Mouse (Mus musculus) intestine, embryonic 16.5 days (tissue): ENCODE results near the gene Sox12. TPM values are rescaled to one million over a fixed set of nuclear protein-coding genes. Genes with fewer than 3 reads are reported as not detected.

Experiments used
- ATAC-seq: fragments of 200-750 bp; cut with Nextera tagmentation; 2 replicates; pipeline ENCODE4 v1.8.0; 2017; ENCODE audit warnings: moderate TSS enrichment, moderate library complexity
- H3K27ac ChIP-seq: fragments of 300-500 bp; sonication (generic); 2 replicates; pipeline ENCODE4 v1.5.1; 2014; ENCODE audit warnings: mild to moderate bottlenecking, low read length
- H3K27me3 ChIP-seq: fragments of 300-500 bp; sonication (generic); replicated peaks from 2 replicates; pipeline ENCODE4 v1.6.1; 2014; ENCODE audit warnings: low read length, control low read depth, mixed read lengths; ENCODE audit not compliant: control insufficient read depth, insufficient read depth
- H3K36me3 ChIP-seq: fragments of 300-500 bp; sonication (generic); 2 replicates; pipeline ENCODE4 v1.6.1; 2014; ENCODE audit warnings: low read length, control low read depth; ENCODE audit not compliant: control insufficient read depth, insufficient read depth
- H3K4me1 ChIP-seq: fragments of 300-500 bp; sonication (generic); 2 replicates; pipeline ENCODE4 v1.6.1; 2014; ENCODE audit warnings: low read length, control low read depth, mixed read lengths; ENCODE audit not compliant: control insufficient read depth, insufficient read depth
- H3K4me2 ChIP-seq: fragments of 300-500 bp; sonication (generic); 2 replicates; pipeline ENCODE4 v1.6.1; 2014; ENCODE audit warnings: low read depth, low read length, control low read depth
- H3K4me3 ChIP-seq: fragments of 300-500 bp; sonication (generic); 2 replicates; pipeline ENCODE4 v1.5.1; 2014; ENCODE audit warnings: mild to moderate bottlenecking, low read length
- H3K9ac ChIP-seq: fragments of 300-500 bp; sonication (generic); 2 replicates; pipeline ENCODE4 v1.6.1; 2014; ENCODE audit warnings: low read depth, low read length
- H3K9me3 ChIP-seq: fragments of 300-500 bp; sonication (generic); 2 replicates; pipeline ENCODE4 v1.6.1; 2016; ENCODE audit warnings: low read length, control low read depth; ENCODE audit not compliant: control insufficient read depth
- WGBS: fragments of 180-500 bp; shearing (Covaris S2); extraction: QIAGEN DNeasy Blood & Tissue Kit; methylation state at CpG from one replicate; pipeline ENCODE4 v1.1.7; 2014; 5-methylcytosine and 5-hydroxymethylcytosine counted together
- polyA plus RNA-seq: library from polyadenylated mRNA; unstranded; fragments of >200 nt; fragmentation: Nextera tagmentation; extraction: Ambion mirVana; gene quantifications from 2 replicates; pipeline ENCODE4 v1.2.1, GENCODE M21; 2015

Sox12 gene
- polyA plus RNA-seq, 1 experiment from 2014 or later: 3.5 TPM

DNA sequence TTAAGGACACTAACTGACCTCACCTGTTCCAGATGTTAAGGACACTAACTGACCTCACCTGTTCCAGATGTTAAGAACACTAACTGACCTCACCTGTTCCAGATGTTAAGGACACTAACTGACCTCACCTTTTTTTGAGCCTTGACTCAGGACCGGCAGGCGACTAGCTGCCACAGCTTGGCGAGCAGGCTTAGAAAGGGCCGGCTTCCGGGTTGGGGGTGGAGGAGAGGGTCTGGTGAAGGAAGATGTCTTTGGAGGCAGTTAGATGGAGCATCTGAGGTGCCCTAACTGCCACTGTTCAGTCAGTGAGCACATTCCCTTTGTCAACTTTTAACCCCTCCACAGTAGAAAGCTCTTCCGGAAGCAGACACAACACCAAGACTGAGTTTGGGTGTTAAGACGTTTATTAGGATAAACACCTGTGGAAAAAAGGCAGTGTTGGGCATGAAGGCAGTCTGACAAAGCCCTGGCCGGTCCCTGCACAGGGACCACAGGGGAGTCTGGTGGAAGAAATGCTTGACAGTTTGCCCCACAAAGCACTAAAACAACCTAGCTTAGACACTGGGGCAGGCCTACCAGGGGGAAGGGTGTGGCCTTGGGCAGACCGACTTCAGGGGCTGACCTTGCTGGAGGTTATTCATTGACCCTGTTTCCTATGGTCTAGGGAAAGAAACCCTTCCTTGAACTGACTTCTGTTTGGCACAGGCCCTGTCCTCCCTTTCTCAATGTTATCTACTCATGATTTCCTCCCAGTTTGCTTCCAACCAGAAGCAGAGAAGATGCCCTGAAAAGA is 4.4 kb downstream of the Sox12 start:
- ATAC-seq: no peak
- Histone ChIP-seq H3K27ac (no peak overlapping the region), H3K9ac (no peak overlapping the region), H3K4me3 (no peak overlapping the region), H3K9me3 (no peaks in the 10 kb centered on the region), H3K4me1 (peaks cover 19% of the 10 kb centered on the region), H3K36me3 (no peaks in the 10 kb centered on the region), H3K27me3 (no peaks in the 10 kb centered on the region), H3K4me2 (no peak overlapping the region)
- WGBS: 48% methylated on average over 9 of the region's 9 CpGs

- H3K27ac ChIP-seq: no peak overlapping the region
- no peak for ATAC-seq
- no peak overlapping the region for H3K4me2 ChIP-seq
- no peak overlapping the region for H3K4me3 ChIP-seq
- H3K36me3 ChIP-seq: no peaks in the 10 kb centered on the region
- H3K9me3 ChIP-seq: no peaks in the 10 kb centered on the region
- 24% methylated on average over 3 of the region's 3 CpGs for WGBS
- no peaks in the 10 kb centered on the region for H3K27me3 ChIP-seq
- H3K9ac ChIP-seq: no peak overlapping the region
- H3K4me1 ChIP-seq: peaks cover 19% of the 10 kb centered on the region
Observed at GRCm38 (mm10) chr2:152392786-152393185, 5.1 kb downstream of the Sox12 start.

GRCm38 (mm10) chr2:152384191-152384590 is 13.7 kb downstream of the Sox12 start:
- H3K4me3 ChIP-seq: no peak overlapping the region
- no peak overlapping the region for H3K9ac ChIP-seq
- ATAC-seq: no peak
- H3K4me2 ChIP-seq: no peak overlapping the region
- no peak overlapping the region for H3K27ac ChIP-seq
- 85% methylated on average over 4 of the region's 4 CpGs for WGBS
- H3K27me3 ChIP-seq: no peaks in the 10 kb centered on the region
- H3K9me3 ChIP-seq: no peaks in the 10 kb centered on the region
- H3K4me1 ChIP-seq: no peaks in the 10 kb centered on the region
- H3K36me3 ChIP-seq: no peaks in the 10 kb centered on the region

- peak; percentile 44 for ATAC-seq
- H3K4me2 ChIP-seq: peak within 1 kb of the TSS; percentile 18; the same call in 1 of the 2 replicates
- no peaks in the 10 kb centered on the region for H3K9me3 ChIP-seq
- H3K4me1 ChIP-seq: peaks cover 4% of the 10 kb centered on the region; the same call in 1 of the 2 replicates
- no peak within 1 kb of the TSS for H3K27ac ChIP-seq
- no peak within 1 kb of the TSS for H3K9ac ChIP-seq
- H3K36me3 ChIP-seq: no peaks in the 10 kb centered on the region
- 6% methylated on average over 14 of the region's 16 CpGs for WGBS
- peaks cover 8% of the 10 kb centered on the region for H3K27me3 ChIP-seq
- H3K4me3 ChIP-seq: no peak within 1 kb of the TSS
Observed at GRCm38 (mm10) chr2:152376345-152376741, 21.5 kb downstream of the Sox12 start, which contains the start of gene Nrsn2. TSS of gene Nrsn2 (minus strand) at chr2:152376638.

GRCm38 (mm10) chr2:152375652-152376344 is 22.1 kb downstream of the Sox12 start:
- no peak for ATAC-seq
- Histone ChIP-seq H3K9me3 (no peaks in the 10 kb centered on the region), H3K27ac (no peak overlapping the region), H3K27me3 (peaks cover 8% of the 10 kb centered on the region), H3K9ac (no peak overlapping the region), H3K4me2 (no peak overlapping the region; the same call in 1 of the 2 replicates), H3K4me1 (peaks cover 4% of the 10 kb centered on the region; the same call in 1 of the 2 replicates), H3K4me3 (no peak overlapping the region), H3K36me3 (no peaks in the 10 kb centered on the region)
- WGBS: 8% methylated on average over 21 of the region's 21 CpGs

GRCm38 (mm10) chr2:152373547-152373946 is 24.3 kb downstream of the Sox12 start:
- Histone ChIP-seq H3K4me1 (peaks cover 4% of the 10 kb centered on the region; the same call in 1 of the 2 replicates), H3K4me3 (no peak overlapping the region), H3K27ac (no peak overlapping the region), H3K36me3 (no peaks in the 10 kb centered on the region), H3K27me3 (peaks cover 8% of the 10 kb centered on the region), H3K4me2 (no peak overlapping the region), H3K9me3 (no peaks in the 10 kb centered on the region), H3K9ac (no peak overlapping the region)
- no peak for ATAC-seq
- 81% methylated on average over 9 of the region's 9 CpGs for WGBS

- Histone ChIP-seq H3K27me3 (peaks cover 8% of the 10 kb centered on the region), H3K36me3 (no peaks in the 10 kb centered on the region), H3K9ac (no peak overlapping the region), H3K4me1 (peaks cover 4% of the 10 kb centered on the region; the same call in 1 of the 2 replicates), H3K27ac (no peak overlapping the region), H3K4me3 (no peak overlapping the region), H3K4me2 (no peak overlapping the region), H3K9me3 (no peaks in the 10 kb centered on the region)
- WGBS: 63% methylated on average over 4 of the region's 4 CpGs
- ATAC-seq: no peak
Observed at GRCm38 (mm10) chr2:152372661-152373060, 25.2 kb downstream of the Sox12 start.

GRCm38 (mm10) chr2:152372104-152372503 is 25.8 kb downstream of the Sox12 start:
- Histone ChIP-seq H3K4me3 (no peak overlapping the region), H3K9ac (no peak overlapping the region), H3K4me1 (peaks cover 4% of the 10 kb centered on the region; the same call in 1 of the 2 replicates), H3K36me3 (no peaks in the 10 kb centered on the region), H3K4me2 (no peak overlapping the region), H3K9me3 (no peaks in the 10 kb centered on the region), H3K27ac (no peak overlapping the region), H3K27me3 (peaks cover 8% of the 10 kb centered on the region)
- WGBS: 77% methylated on average over 7 of the region's 7 CpGs
- ATAC-seq: no peak

DNA sequence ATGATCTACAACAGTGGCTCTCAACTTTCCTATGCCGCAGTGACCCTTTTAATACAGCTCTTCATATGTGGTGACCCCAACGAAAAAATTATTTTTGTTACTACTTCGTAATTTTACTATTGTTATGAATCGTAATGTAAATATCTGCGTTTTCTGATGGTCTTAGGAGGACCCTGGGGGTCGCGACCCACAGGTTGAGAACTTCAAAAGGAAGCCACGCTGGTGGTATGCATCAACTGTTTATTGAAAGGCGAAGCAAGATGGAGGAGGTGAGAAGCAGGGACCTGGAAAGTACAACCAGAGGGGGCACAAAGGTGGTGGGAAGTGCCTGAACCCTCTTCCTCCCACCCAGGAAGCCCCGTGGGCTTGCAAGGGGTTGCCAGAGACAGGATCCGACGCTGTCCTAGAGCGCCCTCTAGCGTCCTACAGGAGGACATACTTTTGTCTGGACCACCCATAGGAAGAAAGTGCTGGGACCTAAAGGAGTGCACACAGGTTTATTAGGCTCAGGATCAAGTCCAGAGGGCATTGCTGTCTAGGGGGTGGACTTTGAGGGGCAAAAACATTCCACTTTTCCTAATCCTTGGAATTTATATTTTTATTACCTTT is 29.2 kb downstream of the Sox12 start:
- WGBS: 27% methylated on average over 14 of the region's 14 CpGs
- Histone ChIP-seq H3K4me3 (no peak overlapping the region), H3K27me3 (no peaks in the 10 kb centered on the region), H3K27ac (no peak overlapping the region), H3K4me2 (peak overlapping the region; percentile 23; the same call in 1 of the 2 replicates), H3K9ac (0 out of 2 replicates have a peak overlapping the region, but pooled peaks have one; percentile 1), H3K9me3 (no peaks in the 10 kb centered on the region), H3K36me3 (no peaks in the 10 kb centered on the region), H3K4me1 (peaks cover 4% of the 10 kb centered on the region; the same call in 1 of the 2 replicates)
- ATAC-seq: 0 out of 2 replicates have a peak, but pooled peaks have one; percentile 45
